Mouse (Mus musculus) layer of hippocampus, adult 9-11 months (tissue): ENCODE data around the gene Olfr620.

Experiments used
- DNase-seq: peaks from one replicate; pipeline ENCODE4 v3.0.0; 2022

Gene Olfr620

GRCm38 (mm10) chr7:103612434-103612833 lies at the start of gene Olfr620:
Gene Olfr620, minus strand, starts transcription at chr7:103612534.
- no peak for DNase-seq

- no peak for DNase-seq
These were observed 31.7 kb upstream of the Olfr620 start for GRCm38 (mm10) chr7:103644070-103644469.

DNA sequence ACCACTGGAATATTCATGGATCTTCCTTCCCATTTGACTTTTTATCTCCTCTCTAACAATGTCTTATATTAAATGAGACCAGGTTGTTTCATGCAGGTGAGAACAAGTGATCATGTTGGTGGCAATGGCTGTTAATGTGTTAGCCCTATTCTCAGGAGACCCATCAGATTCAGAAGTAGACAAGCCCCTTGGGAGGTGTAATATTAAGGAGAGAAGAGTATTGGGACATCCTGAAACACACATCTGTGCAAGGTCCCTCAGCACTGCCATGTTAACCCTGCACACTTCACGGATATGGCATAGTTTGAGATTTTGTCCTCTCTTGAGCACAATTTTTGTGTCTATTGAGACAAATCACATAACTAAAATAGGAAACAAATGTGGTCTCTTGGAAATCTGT lies 30.3 kb upstream of the Olfr620 start, which contains the start of gene Olfr622:
Olfr622 (minus strand) TSS at position 101 of the 400 bp plus-strand sequence.
- DNase-seq = no peak

DNA sequence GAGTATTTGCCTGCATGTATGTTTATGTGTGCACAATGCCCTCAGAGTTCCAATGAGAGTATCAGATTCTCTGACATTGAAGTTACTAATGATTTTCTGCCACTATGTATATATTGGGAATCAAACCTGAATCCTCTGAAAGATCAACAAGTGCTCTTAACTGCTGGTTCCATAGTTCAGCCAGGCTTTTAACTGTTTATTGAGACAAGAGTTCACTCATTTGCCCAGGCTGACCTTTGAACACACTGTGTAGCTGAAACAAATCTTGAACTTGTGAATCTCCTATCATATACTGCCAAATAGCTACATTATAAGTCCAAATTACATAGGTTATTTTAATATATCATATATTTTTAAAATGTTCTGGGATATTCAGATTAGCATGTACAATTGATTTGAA lies 24.5 kb upstream of the Olfr620 start:
- no peak for DNase-seq

DNA sequence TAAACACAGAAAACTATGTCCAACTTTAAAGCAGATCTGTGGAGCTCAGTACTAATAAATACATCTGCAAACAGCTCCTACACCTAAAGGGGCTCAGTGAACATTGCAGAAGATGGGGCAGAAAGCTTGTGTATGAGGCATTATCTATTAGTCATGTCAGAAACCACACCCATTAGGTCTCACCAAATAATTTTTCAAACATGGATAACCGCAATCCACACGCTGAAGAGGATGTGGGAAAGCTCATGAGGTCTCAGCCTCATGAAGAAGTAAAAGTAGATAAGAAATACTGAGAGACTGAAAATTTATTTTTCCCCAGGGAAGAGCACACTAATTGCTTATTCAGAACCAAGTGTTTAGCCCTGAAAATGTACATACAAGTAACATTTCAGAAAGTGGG lies 4.9 kb downstream of the Olfr620 start:
- DNase-seq = no peak

DNA sequence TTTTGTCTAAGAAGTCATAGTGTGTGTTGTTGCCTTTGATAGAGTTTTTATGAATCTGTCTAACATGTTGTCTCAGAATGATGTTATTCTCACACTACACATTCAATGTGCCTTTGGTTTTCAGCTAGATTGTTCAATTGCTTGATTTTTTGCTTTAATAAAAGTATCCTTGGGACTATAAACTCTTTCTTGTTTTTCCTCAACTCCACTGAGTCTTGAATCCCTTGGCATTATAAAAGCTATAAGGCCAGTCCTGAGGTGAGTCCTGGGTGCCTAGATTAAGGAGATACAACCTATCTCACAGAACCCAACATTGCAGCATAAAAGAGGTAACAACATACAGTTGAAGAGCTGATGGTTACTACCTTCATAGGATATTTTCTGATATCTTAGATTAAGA lies 12.1 kb downstream of the Olfr620 start, which contains the start of gene Olfr619:
Olfr619 (plus strand) TSS at position 301 of the 400 bp plus-strand sequence.
- no peak for DNase-seq

GRCm38 (mm10) chr7:103589803-103590202 lies 22.5 kb downstream of the Olfr620 start, which contains the start of gene Olfr618:
Gene Olfr618, plus strand, starts transcription at chr7:103590103.
- no peak for DNase-seq

- DNase-seq = no peak
These were observed 39.6 kb downstream of the Olfr620 start, which contains the start of gene Olfr617 for GRCm38 (mm10) chr7:103572761-103573160. Gene Olfr617, plus strand, starts transcription at chr7:103573061.

GRCm38 (mm10) chr7:103569043-103569442 lies 43.3 kb downstream of the Olfr620 start, which contains the start of gene Olfr616:
Gene Olfr616, minus strand, starts transcription at chr7:103569143.
- peak; percentile 3 for DNase-seq

- no peak for DNase-seq
These were observed 56.6 kb downstream of the Olfr620 start, which contains the start of gene Olfr615 for GRCm38 (mm10) chr7:103555779-103556178. Gene Olfr615, plus strand, starts transcription at chr7:103556079.
